Mouse (Mus musculus) lung, embryonic 14.5 days (tissue): ENCODE results near the gene Saa3. TPM values are rescaled to one million over a fixed set of nuclear protein-coding genes. Genes with fewer than 3 reads are reported as not detected.
"Not testable (repeated sequence)": the region's sequence is repeated elsewhere in the genome, so short reads cannot be mapped to it uniquely, and the experiment has no call there.

Experiments used
- ATAC-seq: fragments of 200-750 bp; cut with Nextera tagmentation; 2 replicates; pipeline ENCODE4 v1.8.0; 2017; ENCODE audit warnings: mild to moderate bottlenecking, moderate TSS enrichment, moderate library complexity; ENCODE audit not compliant: insufficient read depth
- DNase-seq: peaks from one replicate; pipeline ENCODE4 v3.0.0-alpha.2; 2015
- H3K27ac ChIP-seq: fragments of 300-500 bp; sonication (generic); 2 replicates; pipeline ENCODE4 v1.5.1; 2014; ENCODE audit warnings: low read depth, mild to moderate bottlenecking, moderate library complexity
- H3K27me3 ChIP-seq: fragments of 300-500 bp; sonication (generic); 2 replicates; pipeline ENCODE4 v1.6.1; 2014; ENCODE audit warnings: low read length, control low read depth; ENCODE audit not compliant: insufficient read depth
- H3K36me3 ChIP-seq: fragments of 300-500 bp; sonication (generic); 2 replicates; pipeline ENCODE4 v1.6.1; 2014; ENCODE audit warnings: control low read depth; ENCODE audit not compliant: insufficient read depth
- H3K4me1 ChIP-seq: fragments of 300-500 bp; sonication (generic); 2 replicates; pipeline ENCODE4 v1.6.1; 2014; ENCODE audit warnings: antibody characterized with exemption, control low read depth; ENCODE audit not compliant: insufficient read depth
- H3K4me2 ChIP-seq: fragments of 300-500 bp; sonication (generic); 2 replicates; pipeline ENCODE4 v1.6.1; 2014; ENCODE audit warnings: mild to moderate bottlenecking
- H3K4me3 ChIP-seq: fragments of 300-500 bp; sonication (generic); 2 replicates; pipeline ENCODE4 v1.5.1; 2014; ENCODE audit warnings: low read depth, low read length
- H3K9ac ChIP-seq: fragments of 300-500 bp; sonication (generic); 2 replicates; pipeline ENCODE4 v1.6.1; 2014
- H3K9me3 ChIP-seq: fragments of 300-500 bp; sonication (generic); 2 replicates; pipeline ENCODE4 v1.6.1; 2016; ENCODE audit warnings: low read depth, low read length, control low read depth
- CTCF ChIP-seq: IDR thresholded peaks from 2 replicates; pipeline ENCODE4 v1.5.1; 2016; ENCODE audit warnings: antibody characterized with exemption, low read depth
- WGBS: fragments of 180-500 bp; shearing (Covaris S2); extraction: QIAGEN DNeasy Blood & Tissue Kit; methylation state at CpG from one replicate; pipeline ENCODE4 v1.1.7; 2014; 5-methylcytosine and 5-hydroxymethylcytosine counted together
- polyA plus RNA-seq: library from polyadenylated mRNA; unstranded; fragments of >200 nt; fragmentation: Nextera tagmentation; extraction: Ambion mirVana; gene quantifications from 2 replicates; pipeline ENCODE4 v1.2.1, GENCODE M21; 2014

Saa3 gene
- polyA plus RNA-seq, 1 experiment from 2014 or later: 0.08 TPM

DNA sequence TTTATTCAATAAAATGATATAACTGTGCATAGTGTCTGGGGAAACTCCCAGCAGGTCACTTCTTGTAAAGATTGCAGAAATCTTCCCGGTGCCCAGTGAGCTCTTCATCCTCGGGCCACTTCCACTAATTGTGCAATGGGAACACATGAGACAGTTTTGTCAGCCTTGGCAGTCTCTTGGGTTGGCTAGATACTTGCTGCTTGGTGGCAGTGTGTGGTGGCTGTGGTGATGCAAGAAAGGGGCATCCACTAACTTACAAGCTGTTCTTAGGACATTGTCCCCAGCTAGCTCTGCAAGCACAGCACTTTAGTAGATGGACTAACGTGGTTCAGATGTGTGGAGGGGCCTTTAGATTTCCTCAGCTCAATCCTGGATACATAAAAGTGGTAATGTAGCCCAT lies 30.3 kb upstream of the Saa3 start:
- no peaks in the 10 kb centered on the region for H3K4me1 ChIP-seq
- no peak overlapping the region for H3K4me2 ChIP-seq
- H3K36me3 ChIP-seq: no peaks in the 10 kb centered on the region
- WGBS: 76% methylated on average over 3 of the region's 3 CpGs
- H3K27me3 ChIP-seq: no peaks in the 10 kb centered on the region
- no peak overlapping the region for H3K9ac ChIP-seq
- H3K27ac ChIP-seq: no peak overlapping the region
- ATAC-seq (no peak), DNase-seq (no peak)
- H3K9me3 ChIP-seq: no peaks in the 10 kb centered on the region
- no peak for TF ChIP-seq CTCF
- H3K4me3 ChIP-seq: no peak overlapping the region

DNA sequence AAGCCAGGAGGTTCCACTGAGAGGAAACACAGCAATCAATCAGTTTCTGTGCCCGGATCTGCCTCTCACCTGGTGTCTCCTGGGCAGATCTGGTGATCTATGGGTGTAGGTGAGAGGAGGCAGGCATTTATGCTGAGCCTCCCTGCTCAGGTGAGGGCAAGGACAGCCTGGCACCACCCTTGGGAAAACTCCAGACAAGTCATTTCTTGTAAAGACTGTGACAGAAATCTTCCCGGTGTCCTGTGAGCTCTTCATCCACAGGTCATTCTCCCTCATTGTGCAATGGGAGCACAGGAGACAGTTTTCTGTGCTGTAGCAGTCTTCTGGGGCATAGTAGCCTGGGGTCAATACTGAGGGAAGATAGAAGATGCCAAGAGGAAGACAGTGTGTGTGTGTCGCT lies 27.4 kb upstream of the Saa3 start, which contains the start of gene Saa1:
Gene Saa1 (minus strand): TSS at position 101 of the 400 bp plus-strand sequence.
- H3K9me3 ChIP-seq, H3K27ac ChIP-seq, H3K9ac ChIP-seq, H3K36me3 ChIP-seq, H3K4me1 ChIP-seq, DNase-seq, H3K4me3 ChIP-seq, ATAC-seq, H3K4me2 ChIP-seq, H3K27me3 ChIP-seq: not testable (repeated sequence)
- 62% methylated on average over 3 of the region's 3 CpGs for WGBS

- not testable (repeated sequence) for H3K27ac ChIP-seq, H3K9me3 ChIP-seq, H3K9ac ChIP-seq, ATAC-seq, DNase-seq, H3K4me3 ChIP-seq, H3K27me3 ChIP-seq, H3K36me3 ChIP-seq, H3K4me2 ChIP-seq, H3K4me1 ChIP-seq
- 68% methylated on average over 5 of the region's 5 CpGs for WGBS
Measured at GRCm38 (mm10) chr7:46740041-46740440, 24.5 kb upstream of the Saa3 start.

GRCm38 (mm10) chr7:46738561-46739460 lies 23.3 kb upstream of the Saa3 start:
- 77% methylated on average over 12 of the region's 12 CpGs for WGBS
- Histone ChIP-seq H3K4me1 (no peaks in the 10 kb centered on the region), H3K9me3 (no peaks in the 10 kb centered on the region), H3K4me2 (no peak overlapping the region), H3K36me3 (no peaks in the 10 kb centered on the region), H3K27ac (no peak overlapping the region), H3K9ac (no peak overlapping the region), H3K27me3 (no peaks in the 10 kb centered on the region), H3K4me3 (no peak overlapping the region)
- ATAC-seq (no peak), DNase-seq (peak; percentile 18)
- no peak for TF ChIP-seq CTCF

- Histone ChIP-seq H3K27ac (no peak overlapping the region), H3K4me2 (no peak overlapping the region), H3K4me1 (no peaks in the 10 kb centered on the region), H3K36me3 (no peaks in the 10 kb centered on the region), H3K9ac (no peak overlapping the region), H3K9me3 (no peaks in the 10 kb centered on the region), H3K4me3 (no peak overlapping the region), H3K27me3 (no peaks in the 10 kb centered on the region)
- no peak for TF ChIP-seq CTCF
- DNase-seq: no peak
- WGBS: 69% methylated on average over 2 of the region's 2 CpGs
- ATAC-seq: no peak
Measured at GRCm38 (mm10) chr7:46734983-46735382, 19.5 kb upstream of the Saa3 start.

DNA sequence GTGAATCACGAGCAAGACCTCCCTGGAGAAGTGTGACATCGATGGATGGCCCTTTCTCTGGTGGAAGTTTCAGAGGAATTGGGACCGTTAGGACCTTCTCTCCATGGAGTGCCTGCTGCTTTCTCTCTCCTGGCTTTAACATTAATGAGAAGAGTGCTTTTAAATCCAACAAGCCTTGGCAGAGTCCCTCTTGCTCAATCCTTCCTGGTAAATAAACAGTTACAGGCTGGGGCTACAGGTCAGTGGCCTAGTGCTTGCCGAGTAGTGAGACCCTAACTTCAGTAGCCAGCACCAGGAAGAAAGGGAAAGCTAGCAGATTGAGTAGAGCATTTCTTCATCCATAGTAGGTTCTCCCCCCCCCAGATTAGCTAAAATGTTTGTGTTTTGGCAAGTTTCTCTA lies 17.0 kb upstream of the Saa3 start, which contains the start of gene Saa4:
Gene Saa4 (minus strand): TSS at position 146 of the 400 bp plus-strand sequence.
- no peak within 1 kb of the TSS for H3K27ac ChIP-seq
- H3K9ac ChIP-seq: no peak within 1 kb of the TSS
- 59% methylated on average over 4 of the region's 4 CpGs for WGBS
- H3K27me3 ChIP-seq: no peaks in the 10 kb centered on the region
- H3K4me1 ChIP-seq: no peaks in the 10 kb centered on the region
- no peak for DNase-seq
- no peak for TF ChIP-seq CTCF
- no peak within 1 kb of the TSS for H3K4me3 ChIP-seq
- no peaks in the 10 kb centered on the region for H3K9me3 ChIP-seq
- H3K36me3 ChIP-seq: no peaks in the 10 kb centered on the region
- no peak within 1 kb of the TSS for H3K4me2 ChIP-seq
- no peak for ATAC-seq

DNA sequence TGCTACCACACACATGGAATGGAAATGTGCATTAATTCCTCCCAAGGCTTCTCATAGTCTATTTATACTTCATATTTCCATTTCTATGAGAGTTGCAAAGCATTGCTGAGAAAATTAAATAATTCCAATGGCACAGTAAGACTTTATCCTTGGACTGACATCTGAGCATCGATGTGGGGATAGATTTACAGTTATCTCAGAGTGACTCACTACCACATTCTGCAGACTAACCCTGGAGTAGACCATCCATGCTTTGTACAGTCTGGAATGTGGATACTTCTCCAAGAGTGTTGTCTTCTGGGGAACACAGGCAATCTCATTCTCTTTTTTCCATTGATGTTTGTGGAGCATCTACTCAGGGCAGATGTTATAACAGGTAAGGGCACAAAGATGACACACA lies 12.1 kb upstream of the Saa3 start:
- Histone ChIP-seq H3K27ac (no peak overlapping the region), H3K27me3 (no peaks in the 10 kb centered on the region), H3K4me2 (no peak overlapping the region), H3K9me3 (no peaks in the 10 kb centered on the region), H3K4me3 (no peak overlapping the region), H3K4me1 (no peaks in the 10 kb centered on the region), H3K36me3 (no peaks in the 10 kb centered on the region), H3K9ac (no peak overlapping the region)
- DNase-seq (no peak), ATAC-seq (no peak)
- WGBS: 81% methylated on average over 1 of the region's 1 CpGs
- no peak for TF ChIP-seq CTCF
